Mouse (Mus musculus) heart, adult 2 months (tissue): Measurements from ENCODE around the gene Gm266. TPM values are rescaled to one million over a fixed set of nuclear protein-coding genes. Genes with fewer than 3 reads are reported as not detected.

Source experiments
- DNase-seq, 2 experiments: peaks; one replicate each; pipeline ENCODE4 v3.0.0; 2021
- H3K27ac ChIP-seq: fragments of 200-600 bp; 2 replicates; pipeline ENCODE4 v1.8.1; 2022
- H3K27me3 ChIP-seq: fragments of 200-500 bp; 2 replicates; pipeline ENCODE4 v1.6.1; 2012; ENCODE audit warnings: mild to moderate bottlenecking, low read length, inconsistent platforms, mixed read lengths; ENCODE audit not compliant: control insufficient read depth, insufficient read depth
- H3K36me3 ChIP-seq: fragments of 200-500 bp; 2 replicates; pipeline ENCODE4 v1.6.1; 2012; ENCODE audit warnings: low read length, inconsistent platforms; ENCODE audit not compliant: control insufficient read depth, insufficient read depth
- H3K4me1 ChIP-seq: fragments of 200-500 bp; 2 replicates; pipeline ENCODE4 v1.6.1; 2011; ENCODE audit warnings: low read length; ENCODE audit not compliant: control insufficient read depth, insufficient read depth
- H3K4me3 ChIP-seq: fragments of 200-600 bp; 2 replicates; pipeline ENCODE4 v1.8.1; 2022
- H3K79me2 ChIP-seq: fragments of 200-500 bp; replicated peaks from 2 replicates; pipeline ENCODE4 v1.6.1; 2012; ENCODE audit warnings: mild to moderate bottlenecking, inconsistent platforms, low read length, moderate library complexity, mixed read lengths; ENCODE audit not compliant: control insufficient read depth, insufficient read depth
- H3K9ac ChIP-seq: fragments of 200-500 bp; 2 replicates; pipeline ENCODE4 v1.6.1; 2012; ENCODE audit warnings: low read depth, mild to moderate bottlenecking, control low read depth, inconsistent platforms, low read length, mixed read lengths
- CTCF ChIP-seq: fragments of 200-600 bp; IDR thresholded peaks from 2 replicates; pipeline ENCODE4 v1.8.1; 2022; ENCODE audit warnings: antibody characterized with exemption, mild to moderate bottlenecking, moderate library complexity
- EP300 ChIP-seq: fragments of 200-500 bp; IDR thresholded peaks from 2 replicates; pipeline ENCODE4 v1.6.1; 2011; ENCODE audit warnings: low read depth, low read length, control low read depth; ENCODE audit not compliant: insufficient read depth
- POLR2A ChIP-seq: fragments of 200-500 bp; IDR thresholded peaks from 2 replicates; pipeline ENCODE4 v1.6.1; 2011; ENCODE audit warnings: mild to moderate bottlenecking, low read depth, low read length, control low read depth; ENCODE audit not compliant: insufficient read depth
- WGBS: fragments of 180-500 bp; shearing (Covaris S2); methylation state at CpG from one replicate; pipeline ENCODE4 v1.1.7; 2018; 5-methylcytosine and 5-hydroxymethylcytosine counted together
- intact Hi-C: fragments of 180-260 bp; cut with DNase I; formaldehyde crosslinking; loops from one replicate; pipeline ENCODE4 v1.15.1; 2025
- polyA plus RNA-seq: library from polyadenylated mRNA; depleted of rRNA; stranded (reverse); fragments of >200 nt; gene quantifications from 2 replicates; pipeline ENCODE4 v1.2.3, GENCODE M21; 2012
- total RNA-seq, 2 experiments: library from RNA; stranded (reverse); gene quantifications; 2 replicates each; pipeline ENCODE4 v1.2.3; 2021

Gm266 gene
- total and polyA plus RNA-seq, 3 experiments: 0.36 to 0.88 (median 0.39) TPM

DNA sequence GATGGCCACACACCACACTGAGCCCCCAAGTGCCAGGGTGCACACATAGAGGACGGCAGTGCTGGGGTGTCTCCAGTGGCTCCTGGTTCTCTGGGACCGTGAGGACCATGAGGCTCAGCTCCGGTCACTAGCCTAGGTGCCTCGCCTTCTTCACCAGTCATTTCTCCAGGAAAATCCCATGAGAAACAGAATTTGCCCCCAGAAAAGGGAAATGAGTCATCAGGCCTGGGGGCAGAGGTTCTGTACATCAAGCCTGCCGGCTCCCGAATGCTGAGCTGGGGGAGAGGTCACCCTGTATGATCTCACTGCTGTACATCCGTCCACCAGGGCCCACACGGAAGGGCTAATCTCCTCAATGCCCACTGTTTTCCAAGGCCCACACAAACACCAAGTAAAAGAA, 29.8 kb downstream of the Gm266 start:
- Histone ChIP-seq H3K4me1 (peaks cover 33% of the 10 kb centered on the region), H3K9ac (no peak overlapping the region), H3K27me3 (no peaks in the 10 kb centered on the region), H3K79me2 (no peaks in the 10 kb centered on the region), H3K36me3 (no peaks in the 10 kb centered on the region), H3K4me3 (no peak overlapping the region), H3K27ac (no peak overlapping the region)
- intact Hi-C loops: no loop called here
- no peak for DNase-seq
- TF ChIP-seq EP300: no peak
- no peak for TF ChIP-seq POLR2A
- TF ChIP-seq CTCF: no peak
- 44% methylated on average over 8 of the region's 8 CpGs for WGBS

DNA sequence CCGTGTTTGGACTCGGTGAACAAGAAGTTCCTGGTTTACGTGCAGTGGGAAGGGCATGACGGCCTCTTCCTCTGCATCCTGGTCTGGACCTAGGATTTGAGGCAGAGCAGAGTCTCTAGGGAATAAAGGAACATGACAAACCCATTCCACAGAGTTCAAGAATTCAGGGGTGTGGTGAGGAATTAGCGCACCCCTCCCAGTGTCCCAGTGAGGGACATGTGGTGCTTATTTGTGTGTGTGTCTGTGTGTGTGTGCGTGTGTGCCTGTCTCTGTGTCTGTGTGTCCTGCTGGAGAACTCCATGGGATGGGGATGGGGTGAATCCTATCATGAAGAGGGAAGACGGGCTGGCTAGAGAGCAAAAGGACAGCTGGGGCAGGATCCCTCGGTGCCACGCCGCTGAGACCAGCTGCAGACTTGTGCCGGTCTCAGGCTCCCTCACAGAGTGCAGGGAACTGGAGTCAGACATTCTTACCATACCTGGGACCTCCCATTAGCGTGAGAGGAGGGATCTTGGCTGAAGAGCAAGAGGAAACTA, 30.2 kb downstream of the Gm266 start:
- DNase-seq: peak; percentile 61 to 63
- no peaks in the 10 kb centered on the region for H3K36me3 ChIP-seq
- intact Hi-C loops: no loop called here
- no peaks in the 10 kb centered on the region for H3K27me3 ChIP-seq
- H3K4me1 ChIP-seq: peaks cover 35% of the 10 kb centered on the region
- 41% methylated on average over 12 of the region's 12 CpGs for WGBS
- H3K27ac ChIP-seq: no peak overlapping the region
- no peak for TF ChIP-seq CTCF
- TF ChIP-seq EP300: peak; percentile 87
- H3K9ac ChIP-seq: no peak overlapping the region
- no peaks in the 10 kb centered on the region for H3K79me2 ChIP-seq
- no peak overlapping the region for H3K4me3 ChIP-seq

GRCm38 (mm10) chr12:111454543-111455280, 30.9 kb downstream of the Gm266 start:
- no peak overlapping the region for H3K9ac ChIP-seq
- intact Hi-C loops: no loop called here
- H3K27ac ChIP-seq: no peak overlapping the region
- TF ChIP-seq CTCF: no peak
- TF ChIP-seq POLR2A: no peak
- TF ChIP-seq EP300: no peak
- no peaks in the 10 kb centered on the region for H3K36me3 ChIP-seq
- no peaks in the 10 kb centered on the region for H3K27me3 ChIP-seq
- no peaks in the 10 kb centered on the region for H3K79me2 ChIP-seq
- DNase-seq: no peak
- 67% methylated on average over 10 of the region's 10 CpGs for WGBS
- peaks cover 37% of the 10 kb centered on the region for H3K4me1 ChIP-seq
- no peak overlapping the region for H3K4me3 ChIP-seq

DNA sequence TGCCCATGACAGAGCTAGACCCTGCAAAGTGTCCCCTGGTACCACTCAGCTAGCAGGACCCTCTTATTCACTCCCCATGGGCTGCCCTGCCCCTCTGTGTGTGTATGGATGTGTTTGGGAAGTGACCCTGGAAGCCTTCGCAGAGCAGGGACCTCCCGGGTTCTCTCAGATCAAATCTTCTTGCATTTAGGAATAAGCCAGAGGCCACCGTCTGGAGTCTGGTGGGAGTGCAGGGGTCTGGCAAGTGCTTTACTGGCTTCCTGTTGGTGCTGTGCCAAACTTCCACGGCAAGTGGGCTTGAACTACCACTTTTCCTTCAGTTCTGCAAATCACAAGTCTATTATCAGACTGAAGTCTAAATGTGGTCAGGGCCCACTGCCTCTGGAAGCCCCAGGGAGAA, 31.6 kb downstream of the Gm266 start:
- intact Hi-C loops: no loop called here
- no peak for DNase-seq

DNA sequence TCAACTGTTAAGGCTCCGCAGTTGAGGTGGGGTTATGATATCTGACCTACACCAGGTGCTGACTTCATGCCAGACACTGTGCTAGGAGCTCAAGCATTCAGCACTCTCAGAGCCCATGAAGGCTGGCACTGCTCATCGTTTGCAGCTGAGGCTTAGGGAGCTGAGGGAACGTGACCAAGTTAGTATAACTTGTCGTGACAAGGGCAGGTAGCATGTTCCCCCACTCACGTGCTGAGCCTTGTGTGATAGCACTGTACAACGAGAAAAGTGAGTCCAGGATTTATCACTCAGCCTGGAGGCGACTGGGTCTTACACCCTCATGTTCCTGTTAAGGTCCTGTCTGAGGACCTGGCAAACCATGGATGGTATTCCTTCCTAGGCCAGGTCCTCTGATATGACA, 34.1 kb downstream of the Gm266 start:
- H3K4me3 ChIP-seq: no peak overlapping the region
- H3K36me3 ChIP-seq: no peaks in the 10 kb centered on the region
- no peaks in the 10 kb centered on the region for H3K27me3 ChIP-seq
- H3K9ac ChIP-seq: no peak overlapping the region
- intact Hi-C loops: no loop called here
- H3K79me2 ChIP-seq: no peaks in the 10 kb centered on the region
- no peak for DNase-seq
- 89% methylated on average over 7 of the region's 7 CpGs for WGBS
- TF ChIP-seq CTCF: no peak
- no peak for TF ChIP-seq POLR2A
- no peak for TF ChIP-seq EP300
- H3K27ac ChIP-seq: no peak overlapping the region
- peaks cover 30% of the 10 kb centered on the region for H3K4me1 ChIP-seq

More for the DNA sequence above, 31.6 kb downstream of the Gm266 start:
- WGBS: 46% methylated on average over 4 of the region's 4 CpGs
- TF ChIP-seq POLR2A (no peak), EP300 (no peak), CTCF (no peak)
- Histone ChIP-seq H3K36me3 (no peaks in the 10 kb centered on the region), H3K79me2 (no peaks in the 10 kb centered on the region), H3K4me3 (no peak overlapping the region), H3K4me1 (peaks cover 39% of the 10 kb centered on the region), H3K27ac (no peak overlapping the region), H3K9ac (no peak overlapping the region), H3K27me3 (no peaks in the 10 kb centered on the region)

DNA sequence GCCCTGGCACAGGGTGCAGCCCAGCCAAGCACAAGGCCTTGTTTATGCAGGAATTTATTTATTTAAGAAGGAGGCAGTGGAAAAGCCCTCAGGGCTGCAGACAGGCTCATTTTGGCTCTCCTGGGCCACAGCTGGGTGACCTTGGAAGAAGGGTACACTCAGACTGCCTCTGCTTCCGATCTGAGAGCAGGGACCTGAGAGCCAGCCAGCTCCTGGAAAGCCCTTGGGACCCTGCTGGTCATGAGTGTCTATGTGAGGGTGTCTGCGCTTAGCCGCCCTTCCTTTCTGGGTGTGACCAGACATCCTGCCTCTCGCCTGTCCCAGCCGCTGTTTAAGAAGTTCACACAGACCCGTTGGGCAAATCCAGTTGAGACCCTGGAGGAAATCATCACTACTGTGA, 35.3 kb downstream of the Gm266 start:
- Histone ChIP-seq H3K79me2 (no peaks in the 10 kb centered on the region), H3K27ac (peak overlapping the region; percentile 51), H3K9ac (no peak overlapping the region), H3K27me3 (no peaks in the 10 kb centered on the region), H3K36me3 (no peaks in the 10 kb centered on the region), H3K4me1 (peaks cover 22% of the 10 kb centered on the region), H3K4me3 (no peak overlapping the region)
- TF ChIP-seq EP300 (peak; percentile 86), CTCF (no peak), POLR2A (0 out of 2 replicates have a peak, but pooled peaks have one; percentile 26)
- peak; percentile 78 to 85 for DNase-seq
- WGBS: 26% methylated on average over 6 of the region's 6 CpGs
- intact Hi-C loops: no loop called here
